Mouse (Mus musculus): ENCODE measurements around the gene Anks1b.

GRCm38 (mm10) chr10:90431527-90431926, 558.2 kb downstream of the Anks1b start:
- TF ChIP-seq CTCF (IDR thresholded peaks at IDR 0.05; ENCODE audit: control insufficient read depth, insufficient read depth, insufficient replicate concordance, low read depth, low read length): no peak
- no peak for TF ChIP-seq POLR2A (IDR thresholded peaks at IDR 0.05; ENCODE audit: control insufficient read depth, low read depth, low read length)

Measured in testis, adult 2 months (tissue).